Mouse (Mus musculus): ENCODE data around the gene Gm1993.
"Not testable (repeated sequence)": the region's sequence is repeated elsewhere in the genome, so short reads cannot be mapped to it uniquely, and the experiment has no call there.

The Gm1993 gene

DNA sequence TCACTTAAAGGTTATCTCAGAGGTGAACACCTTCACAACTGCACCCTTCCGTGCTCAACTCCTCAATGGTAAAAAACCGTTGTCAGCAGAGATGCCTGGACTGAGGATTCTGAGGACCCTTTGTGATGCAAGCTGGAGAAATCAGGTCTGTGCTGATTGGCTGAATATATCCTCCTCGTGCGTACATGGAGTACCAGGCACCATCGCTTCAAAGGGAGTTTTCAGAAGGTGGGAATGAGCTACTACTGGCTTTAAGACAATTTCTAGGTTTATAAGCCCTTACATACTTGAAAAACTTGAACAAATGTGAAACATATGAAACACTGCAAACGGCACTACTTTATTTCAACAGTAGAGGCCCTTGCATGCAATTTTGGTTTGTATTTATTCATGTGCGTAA is at the start of gene Gm1993:
Gene Gm1993 (minus strand): TSS at position 101 of the 400 bp plus-strand sequence.
- not testable (repeated sequence) for DNase-seq (ENCODE audit: inconsistent age in 2 of 2, low spot score in 1 of 2)

Data from adrenal gland, adult (tissue).